ENCODE assay signal across 8 mouse cellular contexts in the genomic region with DNA sequence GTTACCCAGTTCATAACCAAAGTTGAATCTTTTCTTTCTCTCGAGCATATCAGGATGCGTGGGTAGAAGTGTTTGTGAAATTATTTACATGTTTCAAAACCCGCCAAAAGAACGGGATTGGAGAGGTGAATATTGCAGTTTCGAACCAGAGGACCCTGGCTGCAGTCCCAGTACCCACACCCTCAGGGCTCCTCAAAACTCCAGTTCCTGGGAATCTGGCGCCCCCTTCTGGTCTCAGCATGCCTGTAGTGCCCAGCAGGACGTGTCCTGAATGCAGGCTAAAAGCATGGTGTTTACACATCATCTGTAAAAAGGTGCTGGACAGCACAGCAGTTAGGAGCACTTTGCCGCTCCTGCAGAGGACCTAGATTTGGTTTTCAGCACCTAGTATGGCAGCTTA. TPM values are rescaled to one million over a fixed set of nuclear protein-coding genes. Genes with fewer than 3 reads are reported as not detected.
A peak's percentile ranks its signal among the peaks of the same experiment; 100 is the strongest.
DNase-seq lines count a peak whose midpoint lies in the region; ATAC-seq and TF ChIP-seq lines count a peak whose summit lies in the region.

No protein-coding gene starts in this region.

- no peak for ATAC-seq in limb, embryonic 15.5 days (ENCODE audit: insufficient number of reproducible peaks, low FRiP score, low TSS enrichment, low read depth)

- H3ac ChIP-seq in myocyte (ENCODE audit: control insufficient read depth, insufficient read length) = no peak overlapping the region

- WGBS in limb, embryonic 15.5 days = 58% methylated on average over 8 of the region's 8 CpGs

- H3K4me2 ChIP-seq in limb, embryonic 15.5 days = no peak overlapping the region
- no peak overlapping the region for H3K4me2 ChIP-seq in myocyte (ENCODE audit: low read depth)

- H3K79me2 ChIP-seq in myocyte (ENCODE audit: control insufficient read depth, insufficient read depth) = peaks cover 34% of the 10 kb centered on the region

- TF ChIP-seq CTCF in layer of hippocampus, adult 2 months (conservative IDR thresholded peaks at IDR 0.05) = peak; percentile 73

- H3K36me3 ChIP-seq in limb, embryonic 15.5 days = peaks cover 8% of the 10 kb centered on the region; the same call in 1 of the 2 replicates
- H3K36me3 ChIP-seq in myocyte (ENCODE audit: control insufficient read depth, insufficient read depth) = peaks cover 5% of the 10 kb centered on the region

- peak in 1 of 2 experiments; percentile 10 for DNase-seq in layer of hippocampus, adult 2 months (ENCODE audit: low spot score in 2 of 2)
- no peak for DNase-seq in layer of hippocampus, adult 9-10 months (ENCODE audit: low spot score)
- DNase-seq in adrenal gland, adult 18-20 months (ENCODE audit: low spot score in 2 of 2) = peak; percentile 19 to 49
- peak; percentile 54 for DNase-seq in embryo, embryonic 9.5 days (ENCODE audit: extremely low spot score)
- peak; percentile 67 for DNase-seq in heart, postnatal 4 days
- DNase-seq in thymus, postnatal 0 days (ENCODE audit: low spot score) = peak; percentile 56

- no peak overlapping the region for H3K4me3 ChIP-seq in layer of hippocampus, adult 2 months
- H3K4me3 ChIP-seq in limb, embryonic 15.5 days = peak overlapping the region; percentile 98
- peak overlapping the region; percentile 93 for H3K4me3 ChIP-seq in myocyte

- no peaks in the 10 kb centered on the region for H3K27me3 ChIP-seq in limb, embryonic 15.5 days
- H3K27me3 ChIP-seq in myocyte (ENCODE audit: control insufficient read depth, insufficient read depth, insufficient read length) = peaks cover 21% of the 10 kb centered on the region

- no peak overlapping the region for H3K27ac ChIP-seq in layer of hippocampus, adult 2 months
- H3K27ac ChIP-seq in limb, embryonic 15.5 days = no peak overlapping the region

- H3K9ac ChIP-seq in limb, embryonic 15.5 days = no peak overlapping the region

- no peak for TF ChIP-seq POLR2A in myocyte (IDR thresholded peaks at IDR 0.05; ENCODE audit: insufficient read length, low read depth)

- H3K4me1 ChIP-seq in limb, embryonic 15.5 days = peaks cover 3% of the 10 kb centered on the region

- H3K9me3 ChIP-seq in limb, embryonic 15.5 days = no peaks in the 10 kb centered on the region

TF ChIP-seq in myocyte, 11 proteins besides CTCF, POLR2A, EP300 and RAD21:
- TF ChIP-seq SRF (IDR thresholded peaks at IDR 0.05; ENCODE audit: control insufficient read depth, insufficient read length, low read depth) (no peak), TCF12 (IDR thresholded peaks at IDR 0.05; ENCODE audit: insufficient read depth, poor library complexity, severe bottlenecking) (no peak), MYOG (IDR thresholded peaks at IDR 0.05; ENCODE audit: control insufficient read depth in 1 of 3, insufficient read depth in 1 of 3, insufficient read length in 2 of 3, low read depth in 2 of 3) (no peak), POLR2AphosphoS2 (IDR thresholded peaks at IDR 0.05; ENCODE audit: insufficient read length, low read depth) (no peak), USF1 (IDR thresholded peaks at IDR 0.05; ENCODE audit: low read depth) (no peak), MAX (IDR thresholded peaks at IDR 0.05; ENCODE audit: low read depth) (no peak), CEBPB (IDR thresholded peaks at IDR 0.05; ENCODE audit: insufficient read depth, poor library complexity, severe bottlenecking) (no peak), E2F4 (IDR thresholded peaks at IDR 0.05; ENCODE audit: insufficient read depth) (no peak), TCF3 (IDR thresholded peaks at IDR 0.05; ENCODE audit: insufficient read length, low read depth) (no peak), REST (IDR thresholded peaks at IDR 0.05; ENCODE audit: insufficient read depth, insufficient read length) (no peak), MYOD1 (IDR thresholded peaks at IDR 0.05; ENCODE audit: control insufficient read depth in 1 of 3, insufficient read length in 2 of 3, low read depth in 2 of 3) (no peak)
TF ChIP-seq in myocyte: peak in this region for 0.

RNA-seq across cellular contexts. Expression of a gene that starts 1.2 kb away (rescaled TPM):
- 10 to 100 TPM; 73.6 to 90.7 TPM for total RNA-seq in layer of hippocampus, adult 2 months (2021)
- total RNA-seq in adrenal gland, adult 18-20 months (2021) = 10 to 100 TPM; 46.7 to 72.0 TPM
- total RNA-seq in heart, postnatal 4 days (2021) = 10 to 100 TPM; 31.9 to 36.7 TPM
- 51.9 and 55.1 TPM in 2 replicates for polyA plus RNA-seq in limb, embryonic 15.5 days (2015; fragmentation: Nextera tagmentation; extraction: Ambion mirVana)
- 8.8 TPM for polyA plus RNA-seq in myocyte (2012; fragmentation: generic; extraction: Trizol)
- polyA plus RNA-seq in thymus, postnatal 0 days (2015; fragmentation: Nextera tagmentation; extraction: Ambion mirVana) = 38.9 and 42.5 TPM in 2 replicates

RNA-seq across cellular contexts. Expression of a gene that starts 34.4 kb away (rescaled TPM):
- 100 to 1,000 TPM; 424 to 431 TPM for total RNA-seq in layer of hippocampus, adult 2 months (2021)
- total RNA-seq in adrenal gland, adult 18-20 months (2021) = 10 to 100 TPM; 52.2 to 58.5 TPM
- total RNA-seq in heart, postnatal 4 days (2021) = 10 to 100 TPM; 29.2 to 32.6 TPM
- 10.4 and 10.9 TPM in 2 replicates for polyA plus RNA-seq in limb, embryonic 15.5 days (2015; fragmentation: Nextera tagmentation; extraction: Ambion mirVana)
- polyA plus RNA-seq in myocyte (2012; fragmentation: generic; extraction: Trizol) = 10.0 TPM
- polyA plus RNA-seq in thymus, postnatal 0 days (2015; fragmentation: Nextera tagmentation; extraction: Ambion mirVana) = 11.5 and 16.2 TPM in 2 replicates

RNA-seq across cellular contexts. Expression of a gene that starts 49.4 kb away (rescaled TPM):
- 1 to 10 TPM; 1.5 to 2.0 TPM for total RNA-seq in layer of hippocampus, adult 2 months (2021)
- total RNA-seq in adrenal gland, adult 18-20 months (2021) = under 1 TPM; 0.20 to 0.35 TPM
- under 1 TPM in 1 of 2 experiments, not detected in 1; 0.23 TPM for total RNA-seq in heart, postnatal 4 days (2021)
- 0.15 and 0.76 TPM in 2 replicates for polyA plus RNA-seq in limb, embryonic 15.5 days (2015; fragmentation: Nextera tagmentation; extraction: Ambion mirVana)
- 0.01 TPM for polyA plus RNA-seq in myocyte (2012; fragmentation: generic; extraction: Trizol)
- polyA plus RNA-seq in thymus, postnatal 0 days (2015; fragmentation: Nextera tagmentation; extraction: Ambion mirVana) = 0.14 and 0.31 TPM in 2 replicates

Comparison
In these comparisons a context has a peak if more than half of its experiments do, and no peak if none do; other contexts are left out.
1. RNA of a gene that starts 34.4 kb away (total RNA-seq): 424 to 431 TPM in layer of hippocampus, adult 2 months; 52.2 to 58.5 TPM in adrenal gland, adult 18-20 months and 29.2 to 32.6 TPM in heart, postnatal 4 days; every median in the first group is over 4 times any median in the second.